Mouse (Mus musculus) kidney, embryonic 14.5 days (tissue): ENCODE data around the gene Pfn1. TPM values are rescaled to one million over a fixed set of nuclear protein-coding genes. Genes with fewer than 3 reads are reported as not detected.
A peak's percentile ranks its signal among the peaks of the same experiment; 100 is the strongest.

Experiments
- ATAC-seq: fragments of 200-750 bp; cut with Nextera tagmentation; 2 replicates; pipeline ENCODE4 v1.8.0; 2017; ENCODE audit warnings: moderate number of reproducible peaks, mild to moderate bottlenecking, moderate TSS enrichment, moderate library complexity; ENCODE audit not compliant: low FRiP score, low TSS enrichment
- H3K27ac ChIP-seq: fragments of 300-500 bp; sonication (generic); 2 replicates; pipeline ENCODE4 v1.5.1; 2014; ENCODE audit warnings: low read depth, mild to moderate bottlenecking, low read length, moderate library complexity, mixed read lengths
- H3K27me3 ChIP-seq: fragments of 300-500 bp; sonication (generic); 2 replicates; pipeline ENCODE4 v1.6.1; 2014; ENCODE audit warnings: mild to moderate bottlenecking, low read length; ENCODE audit not compliant: control insufficient read depth, insufficient read depth
- H3K36me3 ChIP-seq: fragments of 300-500 bp; sonication (generic); 2 replicates; pipeline ENCODE4 v1.6.1; 2014; ENCODE audit warnings: low read length, mixed read lengths; ENCODE audit not compliant: control insufficient read depth, insufficient read depth
- H3K4me1 ChIP-seq: fragments of 300-500 bp; sonication (generic); 2 replicates; pipeline ENCODE4 v1.6.1; 2014; ENCODE audit warnings: low read length, mixed read lengths; ENCODE audit not compliant: control insufficient read depth, insufficient read depth
- H3K4me2 ChIP-seq: fragments of 300-500 bp; sonication (generic); replicated peaks from 2 replicates; pipeline ENCODE4 v1.6.1; 2014; ENCODE audit warnings: low read depth, mild to moderate bottlenecking, low read length
- H3K4me3 ChIP-seq: fragments of 300-500 bp; sonication (generic); 2 replicates; pipeline ENCODE4 v1.5.1; 2014; ENCODE audit warnings: mild to moderate bottlenecking, low read length
- H3K9ac ChIP-seq: fragments of 300-500 bp; sonication (generic); 2 replicates; pipeline ENCODE4 v1.6.1; 2014; ENCODE audit warnings: low read depth, mild to moderate bottlenecking, low read length, moderate library complexity
- H3K9me3 ChIP-seq: fragments of 300-500 bp; sonication (generic); 2 replicates; pipeline ENCODE4 v1.6.1; 2016; ENCODE audit warnings: low read length; ENCODE audit not compliant: control insufficient read depth
- WGBS: fragments of 180-500 bp; shearing (Covaris S2); extraction: QIAGEN DNeasy Blood & Tissue Kit; methylation state at CpG from one replicate; pipeline ENCODE4 v1.1.7; 2014; 5-methylcytosine and 5-hydroxymethylcytosine counted together
- polyA plus RNA-seq: library from polyadenylated mRNA; unstranded; fragments of >200 nt; fragmentation: Nextera tagmentation; extraction: Ambion mirVana; gene quantifications from 2 replicates; pipeline ENCODE4 v1.2.1, GENCODE M21; 2014

The Pfn1 gene
- polyA plus RNA-seq, 1 experiment from 2014 or later: 1,900 TPM

DNA sequence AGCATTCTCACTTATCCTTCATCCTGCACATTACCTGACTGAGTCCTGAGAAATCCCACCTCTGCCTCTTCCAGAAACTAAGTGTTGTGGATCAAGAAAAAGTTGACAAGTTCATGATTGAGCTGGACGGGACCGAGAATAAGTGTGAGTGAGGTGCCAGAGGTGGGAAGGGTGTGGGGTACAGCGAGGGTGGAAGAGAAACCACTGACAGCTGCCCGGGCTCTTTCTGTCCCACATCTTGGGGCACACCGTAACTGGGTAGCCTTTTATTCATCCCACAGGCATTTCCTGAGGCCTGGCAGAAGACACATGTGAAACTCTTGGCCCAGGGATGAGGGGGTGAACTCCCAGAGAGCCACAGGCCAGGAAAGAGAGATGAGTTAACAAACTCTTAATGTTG lies 4.1 kb upstream of the Pfn1 start:
- ATAC-seq: no peak
- H3K36me3 ChIP-seq: peaks cover 25% of the 10 kb centered on the region; the same call in 1 of the 2 replicates
- H3K4me2 ChIP-seq: no peak overlapping the region
- peak overlapping the region; percentile 28; the same call in 1 of the 2 replicates for H3K9ac ChIP-seq
- H3K27me3 ChIP-seq: no peaks in the 10 kb centered on the region
- WGBS: 83% methylated on average over 5 of the region's 5 CpGs
- H3K9me3 ChIP-seq: no peaks in the 10 kb centered on the region
- no peak overlapping the region for H3K27ac ChIP-seq
- H3K4me3 ChIP-seq: no peak overlapping the region
- peaks cover 23% of the 10 kb centered on the region for H3K4me1 ChIP-seq

- Histone ChIP-seq H3K27me3 (no peaks in the 10 kb centered on the region), H3K4me3 (no peak overlapping the region), H3K4me2 (peak overlapping the region; percentile 29; the same call in 1 of the 2 replicates), H3K4me1 (peaks cover 24% of the 10 kb centered on the region), H3K36me3 (peaks cover 19% of the 10 kb centered on the region; the same call in 1 of the 2 replicates), H3K9ac (peak overlapping the region; percentile 28; the same call in 1 of the 2 replicates), H3K9me3 (no peaks in the 10 kb centered on the region), H3K27ac (no peak overlapping the region)
- WGBS: 35% methylated on average over 9 of the region's 9 CpGs
- no peak for ATAC-seq
Observed at GRCm38 (mm10) chr11:70657991-70658390, 3.5 kb upstream of the Pfn1 start.

DNA sequence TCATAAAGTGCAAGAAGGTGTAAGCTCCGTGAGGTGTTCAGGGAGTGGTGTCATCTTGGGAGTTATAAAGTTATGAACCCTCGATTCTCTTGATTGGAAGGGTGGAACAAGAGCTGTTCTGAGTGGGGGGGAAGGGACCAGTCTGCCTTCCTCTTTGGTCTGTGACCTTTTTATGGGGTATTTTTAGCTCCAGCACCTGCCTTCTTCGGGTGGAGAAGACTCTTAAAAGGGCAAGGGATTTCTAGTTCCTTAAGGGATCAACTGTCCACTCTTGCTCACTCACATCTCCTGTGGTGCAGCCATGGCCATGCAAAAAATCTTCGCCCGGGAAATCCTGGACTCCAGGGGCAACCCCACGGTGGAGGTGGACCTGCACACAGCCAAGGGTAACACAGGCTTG lies 3.1 kb upstream of the Pfn1 start:
- WGBS: 30% methylated on average over 6 of the region's 6 CpGs
- H3K9ac ChIP-seq: peak overlapping the region; percentile 28; the same call in 1 of the 2 replicates
- 0 out of 2 replicates have a peak overlapping the region, but pooled peaks have one; percentile 3 for H3K4me3 ChIP-seq

DNA sequence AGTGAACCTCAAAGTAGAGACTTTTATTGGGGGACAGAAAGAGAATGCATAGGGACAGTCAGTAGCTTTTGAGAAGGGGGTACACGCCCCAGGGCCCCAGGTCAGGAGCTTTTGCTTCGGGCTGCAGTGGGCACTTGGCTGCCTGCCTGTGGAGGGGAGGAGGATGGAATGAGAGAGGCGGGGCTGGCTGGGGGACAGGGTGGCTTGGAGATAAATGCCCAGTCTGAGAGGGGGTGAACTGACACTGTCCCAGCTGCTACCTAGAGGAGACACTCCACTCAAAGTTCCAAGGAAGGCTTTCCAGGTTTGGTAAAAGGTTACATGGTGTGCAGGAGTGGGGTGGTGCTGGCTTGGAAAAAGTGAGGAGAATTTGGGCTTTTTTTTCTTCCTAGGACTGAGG lies 2.5 kb upstream of the Pfn1 start, which contains the start of gene Eno3:
TSS of gene Eno3 (plus strand) at position 239 of the 400 bp plus-strand sequence.
- Histone ChIP-seq H3K27ac (peak within 1 kb of the TSS; percentile 99), H3K9ac (peak within 1 kb of the TSS; percentile 95), H3K4me3 (peak within 1 kb of the TSS; percentile 93), H3K9me3 (no peaks in the 10 kb centered on the region), H3K4me2 (peak within 1 kb of the TSS; percentile 71), H3K27me3 (no peaks in the 10 kb centered on the region), H3K4me1 (peaks cover 34% of the 10 kb centered on the region), H3K36me3 (peaks cover 19% of the 10 kb centered on the region)
- 7% methylated on average over 3 of the region's 3 CpGs for WGBS
- no peak; the same call in 1 of the 2 replicates for ATAC-seq

More for the DNA sequence above, 3.1 kb upstream of the Pfn1 start:
- Histone ChIP-seq H3K9me3 (no peaks in the 10 kb centered on the region), H3K4me1 (peaks cover 28% of the 10 kb centered on the region), H3K27ac (no peak overlapping the region; the same call in 1 of the 2 replicates), H3K36me3 (peaks cover 19% of the 10 kb centered on the region), H3K4me2 (peak overlapping the region; percentile 71), H3K27me3 (no peaks in the 10 kb centered on the region)
- no peak for ATAC-seq

GRCm38 (mm10) chr11:70656456-70656927 lies 2.0 kb upstream of the Pfn1 start:
- 0 out of 2 replicates have a peak, but pooled peaks have one; percentile 7 for ATAC-seq
- peak overlapping the region; percentile 95 for H3K9ac ChIP-seq
- H3K4me1 ChIP-seq: peaks cover 37% of the 10 kb centered on the region
- H3K4me2 ChIP-seq: peak overlapping the region; percentile 71
- 5% methylated on average over 16 of the region's 16 CpGs for WGBS
- H3K27ac ChIP-seq: peak overlapping the region; percentile 99
- H3K4me3 ChIP-seq: peak overlapping the region; percentile 93
- no peaks in the 10 kb centered on the region for H3K27me3 ChIP-seq
- peaks cover 20% of the 10 kb centered on the region for H3K36me3 ChIP-seq
- H3K9me3 ChIP-seq: no peaks in the 10 kb centered on the region

GRCm38 (mm10) chr11:70655571-70656455 lies 1.4 kb upstream of the Pfn1 start:
- Histone ChIP-seq H3K27ac (peak overlapping the region; percentile 99), H3K4me2 (peak overlapping the region; percentile 71), H3K4me1 (peaks cover 44% of the 10 kb centered on the region), H3K9me3 (no peaks in the 10 kb centered on the region), H3K36me3 (peaks cover 23% of the 10 kb centered on the region), H3K27me3 (no peaks in the 10 kb centered on the region), H3K9ac (peak overlapping the region; percentile 95), H3K4me3 (peak overlapping the region; percentile 93)
- ATAC-seq: peak; percentile 51
- under 1% methylated on average over 61 of the region's 61 CpGs for WGBS

DNA sequence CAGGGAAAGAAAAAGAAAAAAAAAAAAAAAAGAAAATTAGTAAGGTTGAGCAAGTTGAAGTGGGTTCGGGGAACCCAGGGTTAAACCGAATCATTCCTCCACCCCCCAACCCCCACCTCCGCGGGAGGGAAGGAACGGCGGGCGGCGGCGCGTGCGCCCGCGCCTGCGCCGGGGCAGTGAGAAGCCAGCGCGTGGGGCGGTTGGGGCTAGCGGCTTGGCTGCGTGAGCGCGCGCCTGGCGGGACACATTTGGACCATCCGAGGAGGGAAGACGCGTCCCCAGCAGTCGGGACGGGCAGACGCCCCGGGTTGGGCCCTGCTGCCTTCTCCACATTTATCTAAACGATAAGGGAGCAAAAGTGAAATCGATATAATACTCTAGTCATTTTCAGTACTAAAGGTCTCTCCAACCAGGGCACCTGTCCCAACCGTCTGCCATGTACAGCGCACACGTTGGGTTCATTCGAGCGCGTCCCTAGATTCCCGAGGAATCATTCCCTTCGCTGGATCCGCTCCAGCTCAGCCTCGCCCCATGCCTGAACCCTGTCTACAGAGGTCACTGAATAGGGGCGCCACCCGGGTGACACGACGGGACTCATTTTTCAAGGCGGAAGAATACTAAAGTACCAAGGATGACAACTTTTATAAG lies 603 bp upstream of the Pfn1 start:
- Histone ChIP-seq H3K4me3 (peak overlapping the region; percentile 93), H3K4me2 (peak overlapping the region; percentile 71), H3K27me3 (no peaks in the 10 kb centered on the region), H3K36me3 (peaks cover 29% of the 10 kb centered on the region), H3K9me3 (no peaks in the 10 kb centered on the region), H3K9ac (peak overlapping the region; percentile 95), H3K27ac (peak overlapping the region; percentile 99), H3K4me1 (peaks cover 45% of the 10 kb centered on the region)
- peak; percentile 45 for ATAC-seq
- WGBS: under 1% methylated on average over 46 of the region's 48 CpGs

- Histone ChIP-seq H3K27me3 (no peaks in the 10 kb centered on the region), H3K9me3 (no peaks in the 10 kb centered on the region), H3K9ac (peak overlapping the region; percentile 95), H3K4me3 (peak overlapping the region; percentile 93), H3K36me3 (peaks cover 44% of the 10 kb centered on the region), H3K4me2 (peak overlapping the region; percentile 71), H3K27ac (peak overlapping the region; percentile 99), H3K4me1 (peaks cover 54% of the 10 kb centered on the region)
- ATAC-seq: peak; percentile 29
- under 1% methylated on average over 63 of the region's 63 CpGs for WGBS
Observed at GRCm38 (mm10) chr11:70653345-70654197, 873 bp downstream of the Pfn1 start.
